23 mouse cellular contexts compared by ENCODE assay signal in the genomic region with DNA sequence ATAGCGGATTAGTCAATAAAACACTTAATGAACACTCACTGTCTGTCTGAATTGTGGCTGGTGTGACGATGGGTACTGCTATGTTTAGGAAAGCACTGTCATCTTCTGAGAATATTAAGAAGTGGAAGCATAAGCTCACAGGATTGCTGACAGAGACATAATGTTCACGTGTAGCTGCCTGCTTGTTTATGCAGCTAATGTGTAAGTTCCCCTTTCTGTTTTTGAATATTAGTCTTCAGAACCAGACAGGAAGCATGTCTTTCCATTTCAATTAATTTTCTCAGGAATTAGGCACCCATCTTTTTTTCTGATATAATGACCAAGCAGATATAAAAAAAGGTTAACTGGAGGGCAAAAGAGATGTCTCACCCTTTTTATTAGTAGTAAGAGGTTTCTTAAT. TPM values are rescaled to one million over a fixed set of nuclear protein-coding genes. Genes with fewer than 3 reads are reported as not detected.
DNase-seq lines count a peak whose midpoint lies in the region; ATAC-seq and TF ChIP-seq lines count a peak whose summit lies in the region.
"Had no signal": no experiment of that assay in that cellular context is flagged by ENCODE, and none has a peak within 500 bp of the region (broad histone marks: within the 10 kb centered on the region; RNA-seq: fewer than 3 reads in every experiment).

No protein-coding gene starts in this region.

- H3K4me3 ChIP-seq in lung, postnatal 0 days (ENCODE audit: low read depth, low read length) = no peak overlapping the region
- H3K4me3 ChIP-seq in MEL (ENCODE audit: control insufficient read depth in 1 of 2, insufficient read depth in 1 of 2, low read depth in 2 of 2, low read length in 2 of 2) (peak overlapping the region in 1 of 2 experiments; percentile 44; a peak in 2 of 4 replicates), macrophage (ENCODE audit: inconsistent target) (no peak overlapping the region)
- H3K4me3 ChIP-seq: embryonic facial prominence, embryonic 13.5 days; forebrain, embryonic 13.5 days; heart, embryonic 13.5 days; hindbrain, embryonic 12.5 days; left cerebral cortex, adult 2 months; liver, embryonic 15.5 days; midbrain, embryonic 12.5 days; stomach, embryonic 15.5 days had no signal

- no peak for TF ChIP-seq RAD21 in MEL (IDR thresholded peaks at IDR 0.05; ENCODE audit: low read depth, low read length)

- no peak for TF ChIP-seq CTCF in lung, postnatal 0 days (IDR thresholded peaks at IDR 0.05)
- no peak for TF ChIP-seq CTCF in MEL (IDR thresholded peaks at IDR 0.05 in 2 of 3, conservative IDR thresholded peaks at IDR 0.05 in 1 of 3; ENCODE audit: control insufficient read depth in 1 of 3, insufficient read depth in 1 of 3, low read depth in 2 of 3, low read length in 3 of 3, poor library complexity in 1 of 3, severe bottlenecking in 1 of 3)

- no peak overlapping the region for H3K4me2 ChIP-seq in lung, postnatal 0 days (replicated peaks; ENCODE audit: low read depth, low read length)
- H3K4me2 ChIP-seq: embryonic facial prominence, embryonic 13.5 days; forebrain, embryonic 13.5 days; heart, embryonic 13.5 days; hindbrain, embryonic 12.5 days; liver, embryonic 15.5 days; midbrain, embryonic 12.5 days; stomach, embryonic 15.5 days had no signal

- no peaks in the 10 kb centered on the region for H3K27me3 ChIP-seq in lung, postnatal 0 days (replicated peaks; ENCODE audit: insufficient read depth, low read length)
- H3K27me3 ChIP-seq in MEL (ENCODE audit: control insufficient read depth in 1 of 2, insufficient read depth in 2 of 2, low read length in 2 of 2) = no peaks in the 10 kb centered on the region
- no peaks in the 10 kb centered on the region for H3K27me3 ChIP-seq in splenic B cell, adult 2 months (ENCODE audit: control insufficient read depth, insufficient read depth, low read length, poor library complexity, severe bottlenecking)
- H3K27me3 ChIP-seq: embryonic facial prominence, embryonic 13.5 days; forebrain, embryonic 13.5 days; heart, embryonic 13.5 days; hindbrain, embryonic 12.5 days; liver, embryonic 15.5 days; midbrain, embryonic 12.5 days; stomach, embryonic 15.5 days had no signal

- H3K4me1 ChIP-seq in lung, postnatal 0 days (ENCODE audit: insufficient read depth, low read depth, low read length) = no peaks in the 10 kb centered on the region
- H3K4me1 ChIP-seq in MEL (ENCODE audit: control insufficient read depth in 1 of 2, insufficient read depth in 2 of 2, low read length in 2 of 2) = peaks cover 0 to 3% of the 10 kb centered on the region in 2 experiments; a peak in 3 of 4 replicates
- H3K4me1 ChIP-seq: embryonic facial prominence, embryonic 13.5 days; forebrain, embryonic 13.5 days; heart, embryonic 13.5 days; hindbrain, embryonic 12.5 days; liver, embryonic 15.5 days; midbrain, embryonic 12.5 days; stomach, embryonic 15.5 days had no signal

- peak; percentile 30 for DNase-seq in lung, postnatal 0 days (ENCODE audit: low spot score)
- no peak for DNase-seq in lung, postnatal 25 days (ENCODE audit: low spot score)
- peak; percentile 80 for DNase-seq in MEL (ENCODE audit: low read depth, low spot score)
- peak; percentile 25 for DNase-seq in splenic B cell, adult 2 months (ENCODE audit: low read depth, low spot score)
- DNase-seq in gastrocnemius, postnatal 4 days (ENCODE audit: low spot score in 2 of 2) = no peak
- DNase-seq in thymus, postnatal 14 days = no peak
- DNase-seq: adrenal gland, postnatal 25 days; cerebellum, adult 9-11 months; heart, postnatal 14 days; kidney, adult 11 months; lung, postnatal 14 days; retina, postnatal 1 day; right cerebral cortex, postnatal 25 days; thymus, postnatal 36 days had no signal

- TF ChIP-seq POLR2A in MEL (IDR thresholded peaks at IDR 0.05; ENCODE audit: control insufficient read depth in 1 of 2, insufficient read depth in 1 of 2, low read depth in 1 of 2, low read length in 2 of 2, poor library complexity in 1 of 2) = no peak

- no peak for ATAC-seq in lung, postnatal 0 days
- ATAC-seq: forebrain, embryonic 13.5 days had no signal

- H3K9ac ChIP-seq in lung, postnatal 0 days (replicated peaks; ENCODE audit: low read depth) = no peak overlapping the region
- H3K9ac ChIP-seq in MEL (ENCODE audit: control insufficient read depth, low read depth, low read length, poor library complexity, severe bottlenecking) = peak overlapping the region; percentile 50; the same call in 1 of the 2 replicates
- H3K9ac ChIP-seq: embryonic facial prominence, embryonic 13.5 days; forebrain, embryonic 13.5 days; heart, embryonic 13.5 days; hindbrain, embryonic 12.5 days; liver, embryonic 15.5 days; midbrain, embryonic 12.5 days; stomach, embryonic 15.5 days had no signal

- no peak overlapping the region for H3K27ac ChIP-seq in lung, postnatal 0 days (ENCODE audit: low read length)
- peak overlapping the region; percentile 31 for H3K27ac ChIP-seq in MEL (ENCODE audit: control insufficient read depth, low read depth, low read length)
- peak overlapping the region; percentile 45 for H3K27ac ChIP-seq in macrophage
- H3K27ac ChIP-seq: embryonic facial prominence, embryonic 13.5 days; forebrain, embryonic 13.5 days; heart, embryonic 13.5 days; hindbrain, embryonic 12.5 days; left cerebral cortex, adult 2 months; liver, embryonic 15.5 days; midbrain, embryonic 12.5 days; stomach, embryonic 15.5 days had no signal

- H3K79me2 ChIP-seq in MEL (ENCODE audit: control insufficient read depth, insufficient read depth, low read length, poor library complexity) (no peaks in the 10 kb centered on the region), macrophage (ENCODE audit: inconsistent target) (peaks cover 90% of the 10 kb centered on the region)

- no peak for TF ChIP-seq EP300 in lung, postnatal 0 days (IDR thresholded peaks at IDR 0.05)
- TF ChIP-seq EP300 in MEL (IDR thresholded peaks at IDR 0.05; ENCODE audit: low read depth in 1 of 2, low read length in 2 of 2) = no peak

- peaks cover 6% of the 10 kb centered on the region; the same call in 1 of the 2 replicates for H3K9me3 ChIP-seq in lung, postnatal 0 days (ENCODE audit: low read length)
- H3K9me3 ChIP-seq in MEL (replicated peaks; ENCODE audit: insufficient read depth, low read length) = no peaks in the 10 kb centered on the region
- H3K9me3 ChIP-seq: embryonic facial prominence, embryonic 13.5 days; stomach, embryonic 15.5 days had no signal

- H3K36me3 ChIP-seq in lung, postnatal 0 days (ENCODE audit: insufficient read depth, low read length) = no peaks in the 10 kb centered on the region
- peaks cover 0 to 4% of the 10 kb centered on the region in 2 experiments; a peak in 2 of 4 replicates for H3K36me3 ChIP-seq in MEL (ENCODE audit: control insufficient read depth in 1 of 2, insufficient read depth in 2 of 2, low read length in 2 of 2)
- peaks cover 8% of the 10 kb centered on the region for H3K36me3 ChIP-seq in macrophage (ENCODE audit: inconsistent target)
- H3K36me3 ChIP-seq in splenic B cell, adult 2 months (ENCODE audit: control insufficient read depth, insufficient read depth, low read length, poor library complexity, severe bottlenecking) = no peaks in the 10 kb centered on the region
- H3K36me3 ChIP-seq: hindbrain, embryonic 12.5 days; liver, embryonic 15.5 days; midbrain, embryonic 12.5 days had no signal

- 52% methylated on average over 3 of the region's 3 CpGs for WGBS in lung, postnatal 0 days
- 29% methylated on average over 3 of the region's 3 CpGs for WGBS in macrophage (ENCODE audit: missing documents)

TF ChIP-seq in MEL, 35 proteins besides CTCF, POLR2A, EP300 and RAD21 (continues in another document):
- TF ChIP-seq SIN3A (IDR thresholded peaks at IDR 0.05; ENCODE audit: low read length) (peak; percentile 61), HCFC1 (IDR thresholded peaks at IDR 0.05; ENCODE audit: low read depth, low read length) (no peak), MYB (IDR thresholded peaks at IDR 0.05; ENCODE audit: low read depth, low read length) (no peak), POLR2AphosphoS5 (IDR thresholded peaks at IDR 0.05; ENCODE audit: borderline replicate concordance, low read depth, low read length) (no peak), NRF1 (IDR thresholded peaks at IDR 0.05; ENCODE audit: insufficient read depth, low read depth, low read length, poor library complexity, severe bottlenecking) (no peak), ETS1 (IDR thresholded peaks at IDR 0.05; ENCODE audit: low read depth, low read length) (peak; percentile 52; the same call in 1 of the 2 replicates), SMC3 (IDR thresholded peaks at IDR 0.05; ENCODE audit: low read depth, low read length) (no peak), ZC3H11A (IDR thresholded peaks at IDR 0.05; ENCODE audit: low read depth, low read length) (no peak), UBTF (IDR thresholded peaks at IDR 0.05; ENCODE audit: borderline replicate concordance, insufficient read depth, low read depth, low read length) (no peak), MYC (IDR thresholded peaks at IDR 0.05; ENCODE audit: low read depth, low read length) (peak; percentile 84; the same call in 1 of the 2 replicates), ZKSCAN1 (IDR thresholded peaks at IDR 0.05; ENCODE audit: low read depth, low read length) (no peak), MAZ (IDR thresholded peaks at IDR 0.05; ENCODE audit: low read depth, low read length) (no peak), CHD1 (IDR thresholded peaks at IDR 0.05; ENCODE audit: low read depth, low read length) (no peak), KAT2A (conservative IDR thresholded peaks at IDR 0.05; ENCODE audit: low read depth, low read length) (no peak), ZNF384 (IDR thresholded peaks at IDR 0.05; ENCODE audit: low read depth, low read length) (no peak), ZMIZ1 (IDR thresholded peaks at IDR 0.05; ENCODE audit: low read depth, low read length) (no peak), USF2 (IDR thresholded peaks at IDR 0.05; ENCODE audit: borderline replicate concordance in 1 of 2, insufficient read depth in 1 of 2, low read depth in 1 of 2, low read length in 2 of 2) (no peak), GATA1 (IDR thresholded peaks at IDR 0.05; ENCODE audit: low read depth, low read length) (no peak), CHD2 (IDR thresholded peaks at IDR 0.05; ENCODE audit: low read length) (no peak), BHLHE40 (IDR thresholded peaks at IDR 0.05; ENCODE audit: borderline replicate concordance, low read depth, low read length) (peak; percentile 83; the same call in 1 of the 2 replicates)

RNA-seq across cellular contexts. Expression of gene Gab2, which starts 55.1 kb away (rescaled TPM):
- polyA plus RNA-seq in lung, postnatal 0 days (2015; fragmentation: Nextera tagmentation; extraction: Ambion mirVana) = 7.0 and 7.7 TPM in 2 replicates
- total RNA-seq in MEL (2012; rRNA removed) = 5.0 and 5.1 TPM in 2 replicates
- polyA plus RNA-seq in MEL (2012; ENCODE audit: insufficient read depth in 1 of 2, insufficient read length in 2 of 2, low read depth in 1 of 2, low replicate concordance in 2 of 2, missing spikeins in 1 of 2) (10 to 100 TPM in 1 of 2 experiments, not detected in 1; 11.5 TPM), macrophage (2018) (32.5 to 68.4 TPM (median 36.6 TPM) in 3 replicates)
- 10 to 100 TPM; 46.4 to 93.5 (median 61.6) TPM for total RNA-seq in macrophage (2018; cell fraction: chromatin; rRNA removed)
- total RNA-seq in macrophage (2018; cell fraction: cytosol; rRNA removed) = 10 to 100 TPM; 39.6 to 63.5 (median 47.9) TPM
- 100 to 1,000 TPM in 1 of 26 experiments, 10 to 100 TPM in 25; 52.4 to 103 (median 66.5) TPM for total RNA-seq in macrophage (2018; cell fraction: nucleus; rRNA removed)
- 10 to 100 TPM; 15.9 to 18.0 TPM for total RNA-seq in gastrocnemius, postnatal 4 days (2021)

Comparison
In these comparisons a context has a peak if more than half of its experiments do, and no peak if none do; other contexts are left out.
1. DNase-seq: peak in lung, postnatal 0 days (single experiment), MEL (single experiment) and splenic B cell, adult 2 months (single experiment); none in lung, postnatal 25 days (single experiment), gastrocnemius, postnatal 4 days (0 of 2) and thymus, postnatal 14 days (single experiment).